Mouse (Mus musculus): ENCODE measurements around the gene Ube2e1. TPM values are rescaled to one million over a fixed set of nuclear protein-coding genes. Genes with fewer than 3 reads are reported as not detected.
A peak's percentile ranks its signal among the peaks of the same experiment; 100 is the strongest.

Gene Ube2e1
- polyA plus RNA-seq, 1 experiment from 2014 or later, result 104 TPM

DNA sequence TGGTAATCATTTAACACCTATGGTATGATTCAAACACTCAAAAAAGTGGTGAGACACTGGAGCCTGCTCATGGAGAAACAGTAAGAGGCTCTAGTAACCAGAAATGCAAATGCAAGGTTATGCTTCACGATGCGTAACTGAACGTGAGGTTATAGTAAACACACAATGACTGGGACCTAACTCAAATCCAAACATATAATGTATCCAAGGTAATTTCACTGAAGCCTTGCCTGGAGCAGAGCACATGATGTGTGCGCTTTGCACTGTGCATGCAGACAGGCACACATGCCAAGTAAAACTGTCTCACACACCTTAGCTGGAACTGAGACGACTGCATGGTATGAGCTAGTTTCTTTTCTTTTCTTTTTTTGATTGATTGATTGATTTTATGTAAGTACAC, 27.5 kb downstream of the Ube2e1 start:
- ATAC-seq (ENCODE audit: low FRiP score, low TSS enrichment) (no peak), DNase-seq (ENCODE audit: low spot score) (no peak)
- TF ChIP-seq EP300 (optimal IDR thresholded peaks at IDR 0.05) (no peak), CTCF (IDR thresholded peaks at IDR 0.05; ENCODE audit: low read depth) (no peak)
- no peaks in the 10 kb centered on the region for H3K36me3 ChIP-seq (ENCODE audit: control insufficient read depth, insufficient read depth, low read length)
- H3K9ac ChIP-seq (ENCODE audit: low read length), result no peak overlapping the region
- H3K4me1 ChIP-seq (replicated peaks; ENCODE audit: control insufficient read depth, insufficient read depth), result no peaks in the 10 kb centered on the region
- H3K27ac ChIP-seq (replicated peaks), result no peak overlapping the region
- no peaks in the 10 kb centered on the region for H3K27me3 ChIP-seq (ENCODE audit: control insufficient read depth, insufficient read depth, low read length)
- H3K4me2 ChIP-seq (replicated peaks; ENCODE audit: low read depth), result no peak overlapping the region
- no peaks in the 10 kb centered on the region for H3K9me3 ChIP-seq (ENCODE audit: control insufficient read depth, low read length)
- WGBS, result 80% methylated on average over 5 of the region's 5 CpGs
- H3K4me3 ChIP-seq (ENCODE audit: low read depth, low read length), result no peak overlapping the region

- H3K4me3 ChIP-seq (ENCODE audit: low read depth, low read length), result no peak overlapping the region
- DNase-seq (ENCODE audit: low spot score) (no peak), ATAC-seq (ENCODE audit: low FRiP score, low TSS enrichment) (no peak)
- H3K27me3 ChIP-seq (ENCODE audit: control insufficient read depth, insufficient read depth, low read length), result no peaks in the 10 kb centered on the region
- no peaks in the 10 kb centered on the region for H3K36me3 ChIP-seq (ENCODE audit: control insufficient read depth, insufficient read depth, low read length)
- TF ChIP-seq EP300 (optimal IDR thresholded peaks at IDR 0.05), result no peak
- no peak for TF ChIP-seq CTCF (IDR thresholded peaks at IDR 0.05; ENCODE audit: low read depth)
- H3K4me1 ChIP-seq (replicated peaks; ENCODE audit: control insufficient read depth, insufficient read depth), result no peaks in the 10 kb centered on the region
- H3K4me2 ChIP-seq (replicated peaks; ENCODE audit: low read depth), result no peak overlapping the region
- 68% methylated on average over 4 of the region's 4 CpGs for WGBS
- H3K9ac ChIP-seq (ENCODE audit: low read length), result no peak overlapping the region
- no peaks in the 10 kb centered on the region for H3K9me3 ChIP-seq (ENCODE audit: control insufficient read depth, low read length)
- H3K27ac ChIP-seq (replicated peaks), result no peak overlapping the region
Observed at GRCm38 (mm10) chr14:18303262-18303661, 28.4 kb downstream of the Ube2e1 start.

GRCm38 (mm10) chr14:18302750-18303149, 28.9 kb downstream of the Ube2e1 start:
- no peak overlapping the region for H3K4me3 ChIP-seq (ENCODE audit: low read depth, low read length)
- ATAC-seq (ENCODE audit: low FRiP score, low TSS enrichment) (no peak), DNase-seq (ENCODE audit: low spot score) (no peak)
- H3K27me3 ChIP-seq (ENCODE audit: control insufficient read depth, insufficient read depth, low read length), result no peaks in the 10 kb centered on the region
- H3K27ac ChIP-seq (replicated peaks), result no peak overlapping the region
- no peaks in the 10 kb centered on the region for H3K9me3 ChIP-seq (ENCODE audit: control insufficient read depth, low read length)
- no peak overlapping the region for H3K4me2 ChIP-seq (replicated peaks; ENCODE audit: low read depth)
- no peaks in the 10 kb centered on the region for H3K36me3 ChIP-seq (ENCODE audit: control insufficient read depth, insufficient read depth, low read length)
- H3K9ac ChIP-seq (ENCODE audit: low read length), result no peak overlapping the region
- no peaks in the 10 kb centered on the region for H3K4me1 ChIP-seq (replicated peaks; ENCODE audit: control insufficient read depth, insufficient read depth)
- 53% methylated on average over 3 of the region's 3 CpGs for WGBS
- no peak for TF ChIP-seq EP300 (optimal IDR thresholded peaks at IDR 0.05)
- no peak for TF ChIP-seq CTCF (IDR thresholded peaks at IDR 0.05; ENCODE audit: low read depth)

DNA sequence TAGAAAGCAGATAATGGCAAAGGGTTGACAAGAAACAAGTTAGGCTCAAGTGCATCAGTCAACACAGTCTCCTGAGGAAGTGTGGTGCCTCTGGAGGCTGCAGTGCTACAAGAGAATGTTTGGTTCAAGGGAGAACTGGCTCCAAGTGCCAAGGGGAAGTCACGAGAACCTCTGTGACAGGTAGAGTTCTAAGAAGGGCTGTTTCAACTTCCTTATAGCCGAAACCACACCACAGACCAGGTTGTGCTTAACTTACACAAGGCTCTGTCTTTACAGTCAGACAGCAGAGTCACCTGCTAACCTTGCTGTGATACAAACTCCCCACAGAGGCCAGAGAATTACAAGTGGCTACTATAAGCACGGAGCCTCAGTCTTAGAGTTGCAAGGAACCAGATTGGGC, 30.1 kb downstream of the Ube2e1 start:
- Histone ChIP-seq H3K4me2 (replicated peaks; ENCODE audit: low read depth) (no peak overlapping the region), H3K36me3 (ENCODE audit: control insufficient read depth, insufficient read depth, low read length) (no peaks in the 10 kb centered on the region), H3K27ac (replicated peaks) (no peak overlapping the region), H3K27me3 (ENCODE audit: control insufficient read depth, insufficient read depth, low read length) (no peaks in the 10 kb centered on the region), H3K4me1 (replicated peaks; ENCODE audit: control insufficient read depth, insufficient read depth) (no peaks in the 10 kb centered on the region), H3K4me3 (ENCODE audit: low read depth, low read length) (no peak overlapping the region), H3K9me3 (ENCODE audit: control insufficient read depth, low read length) (no peaks in the 10 kb centered on the region), H3K9ac (ENCODE audit: low read length) (no peak overlapping the region)
- ATAC-seq (ENCODE audit: low FRiP score, low TSS enrichment) (no peak), DNase-seq (ENCODE audit: low spot score) (no peak)
- 67% methylated on average over 3 of the region's 3 CpGs for WGBS
- TF ChIP-seq CTCF (IDR thresholded peaks at IDR 0.05; ENCODE audit: low read depth) (no peak), EP300 (optimal IDR thresholded peaks at IDR 0.05) (no peak)

DNA sequence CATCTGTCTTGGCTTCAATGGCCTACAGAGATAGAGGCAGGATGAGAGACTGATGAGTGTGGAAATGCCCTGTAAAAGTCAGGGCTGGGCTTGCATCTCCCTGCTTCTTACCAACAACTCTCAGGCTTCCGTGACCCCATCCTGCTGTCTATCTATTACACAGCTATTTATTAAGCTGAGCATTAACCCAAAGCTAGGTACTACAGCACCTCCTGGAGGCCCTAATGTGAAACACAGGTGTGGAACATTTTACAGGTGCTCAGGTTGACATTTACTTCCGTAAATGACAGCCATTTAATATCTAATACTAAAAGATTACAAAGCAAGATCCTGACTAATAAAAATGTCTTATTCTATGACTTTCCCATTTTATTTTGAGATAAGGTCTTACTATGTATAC, 31.0 kb downstream of the Ube2e1 start:
- TF ChIP-seq CTCF (IDR thresholded peaks at IDR 0.05; ENCODE audit: low read depth) (peak; percentile 45), EP300 (optimal IDR thresholded peaks at IDR 0.05) (no peak)
- Histone ChIP-seq H3K4me2 (replicated peaks; ENCODE audit: low read depth) (no peak overlapping the region), H3K27me3 (ENCODE audit: control insufficient read depth, insufficient read depth, low read length) (no peaks in the 10 kb centered on the region), H3K27ac (replicated peaks) (no peak overlapping the region), H3K4me3 (ENCODE audit: low read depth, low read length) (no peak overlapping the region), H3K9me3 (ENCODE audit: control insufficient read depth, low read length) (no peaks in the 10 kb centered on the region), H3K9ac (ENCODE audit: low read length) (no peak overlapping the region), H3K4me1 (replicated peaks; ENCODE audit: control insufficient read depth, insufficient read depth) (no peaks in the 10 kb centered on the region), H3K36me3 (ENCODE audit: control insufficient read depth, insufficient read depth, low read length) (no peaks in the 10 kb centered on the region)
- 95% methylated on average over 2 of the region's 2 CpGs for WGBS
- no peak for DNase-seq (ENCODE audit: low spot score)
- ATAC-seq (ENCODE audit: low FRiP score, low TSS enrichment), result no peak

- ATAC-seq (ENCODE audit: low FRiP score, low TSS enrichment), result no peak
- WGBS, result 77% methylated on average over 2 of the region's 2 CpGs
Observed at GRCm38 (mm10) chr14:18298874-18299273, 32.8 kb downstream of the Ube2e1 start.

More at GRCm38 (mm10) chr14:18298874-18299273, 32.8 kb downstream of the Ube2e1 start:
- Histone ChIP-seq H3K4me1 (replicated peaks; ENCODE audit: control insufficient read depth, insufficient read depth) (no peaks in the 10 kb centered on the region), H3K4me3 (ENCODE audit: low read depth, low read length) (no peak overlapping the region), H3K36me3 (ENCODE audit: control insufficient read depth, insufficient read depth, low read length) (no peaks in the 10 kb centered on the region), H3K9me3 (ENCODE audit: control insufficient read depth, low read length) (no peaks in the 10 kb centered on the region), H3K27me3 (ENCODE audit: control insufficient read depth, insufficient read depth, low read length) (no peaks in the 10 kb centered on the region), H3K4me2 (replicated peaks; ENCODE audit: low read depth) (no peak overlapping the region), H3K9ac (ENCODE audit: low read length) (no peak overlapping the region), H3K27ac (replicated peaks) (peak overlapping the region; percentile 10; the same call in 1 of the 2 replicates)
- no peak for DNase-seq (ENCODE audit: low spot score)
- no peak for TF ChIP-seq EP300 (optimal IDR thresholded peaks at IDR 0.05)
- TF ChIP-seq CTCF (IDR thresholded peaks at IDR 0.05; ENCODE audit: low read depth), result no peak

All from stomach, postnatal 0 days (tissue).